Mouse (Mus musculus) liver, embryonic 13.5 days (tissue): ENCODE results near the gene Dhx58. TPM values are rescaled to one million over a fixed set of nuclear protein-coding genes. Genes with fewer than 3 reads are reported as not detected.

Experiments
- ATAC-seq: fragments of 200-750 bp; cut with Nextera tagmentation; 2 replicates; pipeline ENCODE4 v1.8.0; 2017; ENCODE audit warnings: low read depth, mild to moderate bottlenecking, moderate number of reproducible peaks, moderate library complexity
- DNase-seq: peaks from one replicate; pipeline ENCODE4 v3.0.0; 2022
- H3K27ac ChIP-seq: fragments of 300-500 bp; sonication (generic); 2 replicates; pipeline ENCODE4 v1.5.1; 2015; ENCODE audit warnings: moderate library complexity, mild to moderate bottlenecking, inconsistent platforms
- H3K27me3 ChIP-seq: fragments of 300-500 bp; sonication (generic); 2 replicates; pipeline ENCODE4 v1.6.1; 2015; ENCODE audit warnings: mild to moderate bottlenecking, inconsistent platforms
- H3K36me3 ChIP-seq: fragments of 300-500 bp; sonication (generic); 2 replicates; pipeline ENCODE4 v1.6.1; 2015; ENCODE audit warnings: mild to moderate bottlenecking, inconsistent platforms
- H3K4me1 ChIP-seq: fragments of 300-500 bp; sonication (generic); replicated peaks from 2 replicates; pipeline ENCODE4 v1.6.1; 2015; ENCODE audit warnings: inconsistent platforms
- H3K4me2 ChIP-seq: fragments of 300-500 bp; sonication (generic); 2 replicates; pipeline ENCODE4 v1.6.1; 2015; ENCODE audit warnings: inconsistent platforms, mild to moderate bottlenecking, moderate library complexity
- H3K4me3 ChIP-seq: fragments of 300-500 bp; sonication (generic); replicated peaks from 2 replicates; pipeline ENCODE4 v1.5.1; 2015; ENCODE audit warnings: mild to moderate bottlenecking, inconsistent platforms
- H3K9ac ChIP-seq: fragments of 300-500 bp; sonication (generic); 2 replicates; pipeline ENCODE4 v1.6.1; 2015; ENCODE audit warnings: mild to moderate bottlenecking, inconsistent platforms
- H3K9me3 ChIP-seq: fragments of 300-500 bp; sonication (generic); replicated peaks from 2 replicates; pipeline ENCODE4 v1.6.1; 2016; ENCODE audit warnings: inconsistent platforms
- WGBS: fragments of 180-500 bp; shearing (Covaris S2); methylation state at CpG from one replicate; pipeline ENCODE4 v1.1.7; 2015; ENCODE audit not compliant: insufficient replicate concordance; 5-methylcytosine and 5-hydroxymethylcytosine counted together
- polyA plus RNA-seq: library from polyadenylated mRNA; unstranded; fragments of >200 nt; fragmentation: Nextera tagmentation; extraction: Ambion mirVana; gene quantifications from 2 replicates; pipeline ENCODE4 v1.2.1, GENCODE M21; 2015

Dhx58 gene
- 1.6 and 1.7 TPM in 2 replicates for polyA plus RNA-seq

DNA sequence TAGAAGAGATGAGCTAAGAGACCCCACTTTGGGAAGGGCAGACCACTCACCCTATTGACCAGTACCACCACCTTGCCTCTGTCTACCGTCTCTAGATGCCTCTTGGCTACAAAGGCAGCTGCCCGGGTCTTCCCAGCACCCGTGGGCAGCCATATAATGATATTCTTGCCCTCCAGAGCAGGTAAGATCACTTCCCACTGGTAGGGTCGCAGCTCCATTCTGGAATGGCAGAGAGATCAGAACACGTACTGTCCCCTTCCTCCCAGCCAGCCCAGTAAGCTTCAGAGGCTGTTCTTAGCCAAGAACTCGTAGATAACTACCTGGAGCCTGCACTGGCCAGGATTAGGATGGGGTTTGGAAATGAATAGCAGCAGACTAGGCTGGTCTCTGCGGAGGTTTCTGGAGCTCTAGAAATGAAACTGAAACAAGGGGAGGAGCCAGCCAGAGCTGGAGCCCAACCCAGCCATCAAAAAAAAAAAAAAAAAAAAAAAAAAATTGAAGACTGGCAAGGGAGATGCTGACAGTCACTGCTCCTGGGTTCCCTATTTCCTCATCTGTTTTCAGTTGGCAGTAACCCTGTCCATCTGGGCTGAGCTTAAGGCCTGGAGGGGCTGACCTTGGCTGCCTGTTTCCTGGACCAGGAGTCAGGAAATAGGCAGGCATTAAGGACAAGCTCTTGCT lies at the start of gene Dhx58:
TSS of gene Dhx58 (minus strand) at position 421 of the 681 bp plus-strand sequence.
- Histone ChIP-seq H3K4me3 (peak within 1 kb of the TSS; percentile 45), H3K27me3 (no peaks in the 10 kb centered on the region), H3K4me2 (peak within 1 kb of the TSS; percentile 67), H3K36me3 (peaks cover 45% of the 10 kb centered on the region), H3K4me1 (peaks cover 42% of the 10 kb centered on the region), H3K9ac (peak within 1 kb of the TSS; percentile 49; the same call in 1 of the 2 replicates), H3K9me3 (no peaks in the 10 kb centered on the region), H3K27ac (no peak within 1 kb of the TSS; the same call in 1 of the 2 replicates)
- DNase-seq, result no peak
- 51% methylated on average over 7 of the region's 7 CpGs for WGBS
- no peak for ATAC-seq

DNA sequence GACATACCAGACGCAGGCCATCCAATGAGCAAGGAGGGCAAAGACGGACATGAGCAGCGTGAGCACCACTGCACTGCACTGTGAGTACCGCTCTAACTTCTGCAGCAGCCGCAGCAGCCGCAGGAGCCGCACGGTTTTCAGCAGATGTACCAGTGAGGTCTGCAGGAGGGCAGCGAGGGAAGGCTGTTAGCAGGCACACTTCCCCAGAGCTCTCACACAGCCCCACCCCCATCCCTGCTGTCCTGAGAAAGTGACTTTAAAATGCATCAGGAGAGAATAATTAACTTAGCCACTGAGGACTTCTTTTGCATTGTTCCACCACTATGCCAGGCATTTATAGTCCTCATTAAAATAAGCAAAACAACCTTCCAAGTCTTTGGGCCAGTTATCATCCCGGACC lies 48.2 kb upstream of the Dhx58 start:
- no peak overlapping the region for H3K27ac ChIP-seq
- DNase-seq, result no peak
- H3K9me3 ChIP-seq, result no peaks in the 10 kb centered on the region
- peaks cover 85% of the 10 kb centered on the region for H3K27me3 ChIP-seq
- no peak for ATAC-seq
- no peak overlapping the region for H3K9ac ChIP-seq
- H3K36me3 ChIP-seq, result no peaks in the 10 kb centered on the region
- H3K4me3 ChIP-seq, result no peak overlapping the region
- 48% methylated on average over 10 of the region's 10 CpGs for WGBS
- H3K4me2 ChIP-seq, result no peak overlapping the region
- H3K4me1 ChIP-seq, result peaks cover 12% of the 10 kb centered on the region

DNA sequence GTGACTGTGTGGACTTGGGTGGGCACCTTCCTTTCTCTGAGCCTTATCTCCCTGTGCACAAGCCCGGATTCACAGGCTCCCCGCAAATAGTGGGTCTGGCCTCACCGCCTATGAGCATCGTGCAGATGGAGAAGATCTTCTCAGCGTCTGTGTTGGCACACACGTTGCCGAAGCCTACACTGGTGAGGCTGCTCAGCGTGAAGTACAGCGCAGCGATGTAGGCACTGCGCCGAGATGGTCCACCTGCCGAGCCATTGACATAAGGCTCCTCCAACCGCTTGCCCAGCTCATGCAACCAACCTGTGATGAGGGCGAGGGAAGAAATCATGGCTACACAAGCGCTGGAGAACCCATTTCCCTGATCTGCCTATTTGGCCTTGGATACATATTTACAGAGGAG lies 46.1 kb upstream of the Dhx58 start:
- ATAC-seq (no peak), DNase-seq (no peak)
- H3K4me3 ChIP-seq, result no peak overlapping the region
- no peak overlapping the region for H3K4me2 ChIP-seq
- no peaks in the 10 kb centered on the region for H3K36me3 ChIP-seq
- WGBS, result 65% methylated on average over 16 of the region's 16 CpGs
- no peaks in the 10 kb centered on the region for H3K9me3 ChIP-seq
- H3K4me1 ChIP-seq, result peaks cover 23% of the 10 kb centered on the region
- H3K27ac ChIP-seq, result no peak overlapping the region
- H3K27me3 ChIP-seq, result peaks cover 77% of the 10 kb centered on the region
- no peak overlapping the region for H3K9ac ChIP-seq

DNA sequence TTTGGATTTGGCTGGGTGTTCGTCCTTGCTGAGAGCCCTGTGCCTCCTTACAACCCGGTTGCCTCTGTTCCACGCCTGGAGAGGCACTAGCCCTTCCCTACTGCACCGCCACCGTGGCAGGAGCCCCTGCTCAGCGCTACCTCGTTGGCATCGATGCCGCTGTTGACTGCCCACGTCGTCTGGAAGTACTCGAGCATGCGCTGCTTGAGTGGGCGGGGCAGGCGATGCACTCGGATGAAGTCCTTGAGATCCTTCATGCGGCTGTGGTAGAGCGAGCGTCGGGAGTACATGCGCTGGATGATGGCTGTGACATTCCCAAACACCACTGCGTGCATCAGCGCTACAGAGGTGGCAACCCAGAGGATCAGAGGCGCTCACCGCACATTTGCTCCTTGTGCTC lies 45.4 kb upstream of the Dhx58 start:
- Histone ChIP-seq H3K36me3 (no peaks in the 10 kb centered on the region), H3K4me2 (no peak overlapping the region), H3K27me3 (peaks cover 71% of the 10 kb centered on the region)

DNA sequence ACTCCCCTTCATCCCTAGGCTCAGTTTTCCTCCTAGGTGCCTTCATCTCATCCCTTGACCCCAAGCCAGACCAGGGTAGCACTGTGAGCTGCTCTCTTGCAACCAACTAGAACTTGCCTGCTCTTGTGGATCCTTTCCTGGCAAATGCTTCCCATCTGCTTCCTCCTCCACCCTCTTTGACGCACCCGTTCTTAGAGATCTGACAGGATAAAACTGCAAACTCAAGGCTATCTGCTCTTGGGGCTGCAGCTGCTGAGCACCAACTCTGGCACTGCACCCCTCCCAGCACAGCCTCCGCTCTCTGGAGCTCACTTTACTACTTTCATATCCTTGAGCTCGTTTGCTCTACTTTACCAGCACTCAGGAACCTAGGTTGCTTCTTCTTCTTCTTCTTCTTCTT lies 44.5 kb upstream of the Dhx58 start:
- peaks cover 23% of the 10 kb centered on the region for H3K4me1 ChIP-seq
- no peak for DNase-seq
- H3K36me3 ChIP-seq, result no peaks in the 10 kb centered on the region
- no peak overlapping the region for H3K4me2 ChIP-seq
- H3K9me3 ChIP-seq, result no peaks in the 10 kb centered on the region
- no peak overlapping the region for H3K27ac ChIP-seq
- H3K27me3 ChIP-seq, result peaks cover 67% of the 10 kb centered on the region
- H3K9ac ChIP-seq, result no peak overlapping the region
- ATAC-seq, result no peak
- H3K4me3 ChIP-seq, result no peak overlapping the region
- WGBS, result 35% methylated on average over 4 of the region's 4 CpGs

More for the DNA sequence above, 45.4 kb upstream of the Dhx58 start:
- Histone ChIP-seq H3K4me3 (no peak overlapping the region), H3K9me3 (no peaks in the 10 kb centered on the region), H3K27ac (no peak overlapping the region), H3K9ac (no peak overlapping the region), H3K4me1 (peaks cover 23% of the 10 kb centered on the region)
- DNase-seq, result no peak
- no peak for ATAC-seq
- WGBS, result 32% methylated on average over 25 of the region's 25 CpGs

DNA sequence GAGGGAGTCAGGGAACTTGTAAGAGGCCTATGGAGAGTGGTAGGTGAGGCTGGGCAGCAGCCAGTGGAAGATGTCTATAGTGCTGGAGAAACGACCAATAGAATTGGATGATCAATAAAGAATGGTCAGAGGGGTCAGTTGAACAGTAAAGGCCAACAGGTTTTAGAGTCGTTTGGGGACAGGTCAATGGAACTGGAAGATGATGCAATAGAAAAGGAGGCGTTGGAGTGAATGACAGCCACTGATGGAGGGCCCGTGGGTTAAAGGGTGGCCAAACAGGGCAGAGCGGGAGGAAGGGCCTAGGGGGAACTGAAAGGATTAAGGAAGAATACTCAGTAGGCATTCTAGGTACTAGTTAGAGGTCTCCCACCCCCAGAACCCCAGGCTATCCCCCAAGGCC lies 43.0 kb upstream of the Dhx58 start:
- no peaks in the 10 kb centered on the region for H3K36me3 ChIP-seq
- WGBS, result 50% methylated on average over 5 of the region's 5 CpGs
- peaks cover 23% of the 10 kb centered on the region for H3K4me1 ChIP-seq
- peaks cover 56% of the 10 kb centered on the region for H3K27me3 ChIP-seq
- ATAC-seq, result peak; percentile 58
- no peak overlapping the region for H3K27ac ChIP-seq
- no peak overlapping the region for H3K4me3 ChIP-seq
- H3K9ac ChIP-seq, result no peak overlapping the region
- no peak overlapping the region for H3K4me2 ChIP-seq
- no peak for DNase-seq
- no peaks in the 10 kb centered on the region for H3K9me3 ChIP-seq

DNA sequence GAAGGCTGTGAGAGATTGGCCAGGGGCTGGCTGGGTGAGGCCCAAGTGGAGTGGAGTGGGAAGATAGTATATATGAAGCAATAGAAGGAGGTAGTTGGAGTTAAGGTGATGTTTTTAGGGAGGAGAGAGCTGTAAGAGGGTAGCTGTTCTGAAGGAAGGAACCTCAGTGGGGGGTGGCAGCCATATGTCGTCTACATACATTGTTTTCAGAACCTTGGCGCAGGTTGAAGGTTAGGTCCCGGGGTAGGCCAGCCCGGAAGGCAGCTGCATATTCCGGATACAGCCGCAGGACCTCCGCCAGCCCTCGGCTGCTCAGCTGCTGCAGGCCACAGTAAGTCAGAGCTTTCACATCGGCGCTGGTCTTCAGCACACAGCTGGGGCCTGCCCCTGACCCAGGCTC lies 42.5 kb upstream of the Dhx58 start:
- Histone ChIP-seq H3K4me3 (no peak overlapping the region), H3K27ac (no peak overlapping the region), H3K4me2 (no peak overlapping the region), H3K9me3 (no peaks in the 10 kb centered on the region), H3K9ac (no peak overlapping the region), H3K4me1 (peaks cover 23% of the 10 kb centered on the region), H3K36me3 (no peaks in the 10 kb centered on the region), H3K27me3 (peaks cover 50% of the 10 kb centered on the region)
- DNase-seq (no peak), ATAC-seq (no peak)
- WGBS, result 78% methylated on average over 10 of the region's 10 CpGs

DNA sequence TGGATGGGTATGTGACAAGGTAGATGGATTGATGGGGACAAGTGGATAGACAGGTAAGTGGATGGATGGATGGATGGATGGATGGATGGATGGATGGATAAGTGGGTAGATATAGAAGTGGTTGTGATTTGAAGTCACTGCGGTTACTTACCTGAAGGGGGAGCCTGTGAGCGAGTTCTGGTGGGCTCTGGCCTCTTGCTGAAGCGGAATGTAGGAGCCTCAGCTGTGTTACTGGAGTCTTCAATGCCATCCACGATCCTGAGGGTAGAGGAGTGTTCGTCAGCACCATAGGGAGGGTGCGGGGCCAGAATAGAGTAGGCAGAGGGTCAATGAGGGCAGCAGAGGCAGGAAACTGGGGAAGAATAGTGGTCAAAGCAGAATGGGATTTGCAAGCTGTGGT lies 41.0 kb upstream of the Dhx58 start:
- Histone ChIP-seq H3K4me1 (peaks cover 24% of the 10 kb centered on the region), H3K9me3 (no peaks in the 10 kb centered on the region), H3K36me3 (no peaks in the 10 kb centered on the region), H3K4me3 (no peak overlapping the region), H3K9ac (no peak overlapping the region), H3K27ac (no peak overlapping the region), H3K4me2 (no peak overlapping the region), H3K27me3 (peaks cover 45% of the 10 kb centered on the region)
- WGBS, result 14% methylated on average over 6 of the region's 6 CpGs
- DNase-seq (peak; percentile 38), ATAC-seq (no peak)

DNA sequence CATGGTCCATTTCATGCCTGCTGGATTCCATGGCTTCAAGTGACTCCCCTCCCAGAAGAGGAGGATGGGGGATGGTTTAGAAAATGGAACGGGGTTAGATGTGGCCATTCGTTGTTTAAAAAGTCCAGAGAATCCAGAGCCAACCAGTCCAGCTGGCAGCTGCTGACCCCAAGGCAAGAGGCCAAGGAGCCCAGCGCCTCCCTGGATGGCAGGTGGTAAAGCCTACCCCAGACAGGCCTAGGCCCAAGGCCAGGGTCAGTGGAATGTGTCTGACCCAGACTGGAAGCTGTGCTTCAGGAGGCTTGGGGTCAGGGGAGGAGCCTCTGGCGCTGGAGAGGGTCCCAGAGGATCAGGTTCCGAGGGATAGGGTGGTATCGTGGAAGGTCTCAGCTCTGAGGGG lies 37.3 kb upstream of the Dhx58 start:
- no peak for ATAC-seq
- Histone ChIP-seq H3K9me3 (no peaks in the 10 kb centered on the region), H3K36me3 (no peaks in the 10 kb centered on the region), H3K4me1 (peaks cover 31% of the 10 kb centered on the region), H3K9ac (no peak overlapping the region), H3K27me3 (peaks cover 12% of the 10 kb centered on the region; the same call in 1 of the 2 replicates), H3K4me2 (no peak overlapping the region), H3K27ac (no peak overlapping the region), H3K4me3 (no peak overlapping the region)
- WGBS, result 71% methylated on average over 6 of the region's 6 CpGs
- DNase-seq, result no peak

DNA sequence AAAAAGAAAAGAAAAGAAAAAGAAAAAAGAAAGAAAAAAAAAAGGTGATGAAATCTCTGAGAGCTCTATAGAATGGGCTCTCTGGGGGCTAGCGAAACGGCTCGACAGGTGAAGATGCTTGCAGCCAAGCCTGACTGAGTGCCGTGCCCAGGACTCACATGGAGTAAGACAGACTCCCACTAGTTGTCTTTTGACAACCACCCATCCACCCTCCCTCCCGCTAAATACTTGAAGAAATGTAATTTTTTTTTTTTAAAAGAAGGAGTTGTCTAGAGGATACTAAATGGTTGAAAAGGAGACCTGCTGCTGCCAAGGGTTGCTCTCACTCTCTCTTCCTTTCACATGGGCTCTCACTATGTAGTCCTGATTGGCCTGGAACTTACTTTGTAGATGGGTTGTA lies 34.7 kb upstream of the Dhx58 start:
- Histone ChIP-seq H3K9ac (peak overlapping the region; percentile 69), H3K36me3 (peaks cover 15% of the 10 kb centered on the region), H3K4me2 (peak overlapping the region; percentile 77), H3K27me3 (no peaks in the 10 kb centered on the region), H3K27ac (peak overlapping the region; percentile 84), H3K9me3 (no peaks in the 10 kb centered on the region), H3K4me1 (peaks cover 52% of the 10 kb centered on the region), H3K4me3 (peak overlapping the region; percentile 99)
- 24% methylated on average over 5 of the region's 5 CpGs for WGBS
- DNase-seq (no peak), ATAC-seq (no peak)

DNA sequence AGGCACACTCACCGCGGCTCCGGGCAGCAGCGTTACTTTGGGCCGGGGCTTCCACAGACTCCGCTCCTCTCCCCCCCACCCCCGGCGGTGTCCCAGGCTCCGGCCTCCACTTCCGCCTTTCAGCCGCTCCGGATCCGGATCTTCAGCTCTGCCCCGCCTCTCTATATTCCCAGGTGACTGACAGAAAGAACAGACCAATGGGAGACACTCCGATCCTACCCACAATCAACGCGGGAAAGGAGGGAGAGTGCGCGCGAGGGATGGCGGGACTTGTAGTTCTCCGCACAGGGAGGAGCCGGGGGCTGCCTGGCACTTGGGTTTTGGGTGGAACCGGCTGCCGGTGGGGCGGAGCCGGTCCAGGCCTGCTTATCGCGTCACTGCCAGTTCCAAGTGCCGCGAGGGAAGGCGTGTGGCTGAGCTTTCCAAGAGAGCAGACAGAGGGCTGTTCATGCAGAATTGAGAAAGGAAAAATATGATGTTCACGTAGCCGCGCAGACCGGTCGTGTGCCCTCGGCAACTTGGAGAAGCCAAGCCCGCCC lies 34.1 kb upstream of the Dhx58 start, which contains the start of gene Rab5c:
TSS of gene Rab5c (minus strand) at position 150 of the 539 bp plus-strand sequence.
- peak; percentile 100 for DNase-seq
- Histone ChIP-seq H3K9me3 (no peaks in the 10 kb centered on the region), H3K9ac (peak within 1 kb of the TSS; percentile 99), H3K4me1 (peaks cover 58% of the 10 kb centered on the region), H3K36me3 (peaks cover 20% of the 10 kb centered on the region), H3K4me3 (peak within 1 kb of the TSS; percentile 99), H3K4me2 (peak within 1 kb of the TSS; percentile 98), H3K27me3 (no peaks in the 10 kb centered on the region), H3K27ac (peak within 1 kb of the TSS; percentile 97)
- WGBS, result under 1% methylated on average over 39 of the region's 39 CpGs
- ATAC-seq, result peak; percentile 95
